Mouse (Mus musculus): Measurements from ENCODE around the gene Lrrn1. TPM values are rescaled to one million over a fixed set of nuclear protein-coding genes. Genes with fewer than 3 reads are reported as not detected.

Lrrn1 gene
- total and polyA plus RNA-seq, 2 experiments from 2014 or later: 0.04 to 0.27 TPM

- Histone ChIP-seq H3K4me1 (ENCODE audit: control insufficient read depth, insufficient read depth) (no peaks in the 10 kb centered on the region), H3K4me2 (ENCODE audit: low read depth, low read length) (no peak overlapping the region), H3K36me3 (replicated peaks; ENCODE audit: control insufficient read depth, insufficient read depth, low read length) (no peaks in the 10 kb centered on the region), H3K27me3 (ENCODE audit: control insufficient read depth, insufficient read depth, low read length) (no peaks in the 10 kb centered on the region), H3K9ac (replicated peaks; ENCODE audit: low read depth, low read length) (no peak overlapping the region), H3K9me3 (replicated peaks; ENCODE audit: control insufficient read depth, low read length) (no peaks in the 10 kb centered on the region), H3K27ac (ENCODE audit: low read depth) (no peak overlapping the region), H3K4me3 (ENCODE audit: low read depth, low read length) (no peak overlapping the region)
- no peak for ATAC-seq (ENCODE audit: insufficient read depth, low read depth)
- DNase-seq (ENCODE audit: low spot score): no peak
- WGBS: 67% methylated on average over 3 of the region's 3 CpGs
- TF ChIP-seq EP300 (IDR thresholded peaks at IDR 0.05; ENCODE audit: low read depth) (no peak), CTCF (IDR thresholded peaks at IDR 0.05; ENCODE audit: low read depth) (no peak)
These were observed 28.2 kb downstream of the Lrrn1 start for GRCm38 (mm10) chr6:107557806-107558205.

GRCm38 (mm10) chr6:107562255-107562654 lies 32.7 kb downstream of the Lrrn1 start:
- no peak for ATAC-seq (ENCODE audit: insufficient read depth, low read depth)
- Histone ChIP-seq H3K36me3 (replicated peaks; ENCODE audit: control insufficient read depth, insufficient read depth, low read length) (no peaks in the 10 kb centered on the region), H3K4me3 (ENCODE audit: low read depth, low read length) (no peak overlapping the region), H3K4me1 (ENCODE audit: control insufficient read depth, insufficient read depth) (no peaks in the 10 kb centered on the region), H3K9ac (replicated peaks; ENCODE audit: low read depth, low read length) (no peak overlapping the region), H3K9me3 (replicated peaks; ENCODE audit: control insufficient read depth, low read length) (no peaks in the 10 kb centered on the region), H3K4me2 (ENCODE audit: low read depth, low read length) (no peak overlapping the region), H3K27ac (ENCODE audit: low read depth) (no peak overlapping the region), H3K27me3 (ENCODE audit: control insufficient read depth, insufficient read depth, low read length) (no peaks in the 10 kb centered on the region)
- TF ChIP-seq CTCF (IDR thresholded peaks at IDR 0.05; ENCODE audit: low read depth) (no peak), EP300 (IDR thresholded peaks at IDR 0.05; ENCODE audit: low read depth) (no peak)
- DNase-seq (ENCODE audit: low spot score): no peak
- 88% methylated on average over 2 of the region's 2 CpGs for WGBS

GRCm38 (mm10) chr6:107566944-107567634 lies 37.5 kb downstream of the Lrrn1 start:
- ATAC-seq (ENCODE audit: insufficient read depth, low read depth) (no peak), DNase-seq (ENCODE audit: low spot score) (no peak)
- H3K36me3 ChIP-seq (replicated peaks; ENCODE audit: control insufficient read depth, insufficient read depth, low read length): no peaks in the 10 kb centered on the region
- H3K9ac ChIP-seq (replicated peaks; ENCODE audit: low read depth, low read length): no peak overlapping the region
- H3K9me3 ChIP-seq (replicated peaks; ENCODE audit: control insufficient read depth, low read length): no peaks in the 10 kb centered on the region
- no peak overlapping the region for H3K4me2 ChIP-seq (ENCODE audit: low read depth, low read length)
- no peak for TF ChIP-seq CTCF (IDR thresholded peaks at IDR 0.05; ENCODE audit: low read depth)
- TF ChIP-seq EP300 (IDR thresholded peaks at IDR 0.05; ENCODE audit: low read depth): no peak
- WGBS: 64% methylated on average over 12 of the region's 12 CpGs
- no peak overlapping the region for H3K4me3 ChIP-seq (ENCODE audit: low read depth, low read length)
- no peak overlapping the region for H3K27ac ChIP-seq (ENCODE audit: low read depth)
- H3K4me1 ChIP-seq (ENCODE audit: control insufficient read depth, insufficient read depth): no peaks in the 10 kb centered on the region
- no peaks in the 10 kb centered on the region for H3K27me3 ChIP-seq (ENCODE audit: control insufficient read depth, insufficient read depth, low read length)

GRCm38 (mm10) chr6:107574561-107574960 lies 45.0 kb downstream of the Lrrn1 start:
- Histone ChIP-seq H3K36me3 (replicated peaks; ENCODE audit: control insufficient read depth, insufficient read depth, low read length) (no peaks in the 10 kb centered on the region), H3K9ac (replicated peaks; ENCODE audit: low read depth, low read length) (no peak overlapping the region), H3K27me3 (ENCODE audit: control insufficient read depth, insufficient read depth, low read length) (no peaks in the 10 kb centered on the region), H3K9me3 (replicated peaks; ENCODE audit: control insufficient read depth, low read length) (no peaks in the 10 kb centered on the region), H3K4me2 (ENCODE audit: low read depth, low read length) (no peak overlapping the region), H3K4me1 (ENCODE audit: control insufficient read depth, insufficient read depth) (no peaks in the 10 kb centered on the region), H3K4me3 (ENCODE audit: low read depth, low read length) (no peak overlapping the region), H3K27ac (ENCODE audit: low read depth) (no peak overlapping the region)
- 78% methylated on average over 3 of the region's 3 CpGs for WGBS
- ATAC-seq (ENCODE audit: insufficient read depth, low read depth): no peak
- TF ChIP-seq CTCF (IDR thresholded peaks at IDR 0.05; ENCODE audit: low read depth): no peak
- TF ChIP-seq EP300 (IDR thresholded peaks at IDR 0.05; ENCODE audit: low read depth): no peak
- no peak for DNase-seq (ENCODE audit: low spot score)

GRCm38 (mm10) chr6:107575405-107575804 lies 45.8 kb downstream of the Lrrn1 start:
- H3K4me3 ChIP-seq (ENCODE audit: low read depth, low read length): no peak overlapping the region
- H3K4me1 ChIP-seq (ENCODE audit: control insufficient read depth, insufficient read depth): no peaks in the 10 kb centered on the region
- H3K36me3 ChIP-seq (replicated peaks; ENCODE audit: control insufficient read depth, insufficient read depth, low read length): no peaks in the 10 kb centered on the region
- no peak for DNase-seq (ENCODE audit: low spot score)
- no peaks in the 10 kb centered on the region for H3K9me3 ChIP-seq (replicated peaks; ENCODE audit: control insufficient read depth, low read length)
- TF ChIP-seq CTCF (IDR thresholded peaks at IDR 0.05; ENCODE audit: low read depth) (no peak), EP300 (IDR thresholded peaks at IDR 0.05; ENCODE audit: low read depth) (no peak)
- no peaks in the 10 kb centered on the region for H3K27me3 ChIP-seq (ENCODE audit: control insufficient read depth, insufficient read depth, low read length)
- H3K4me2 ChIP-seq (ENCODE audit: low read depth, low read length): no peak overlapping the region
- WGBS: 52% methylated on average over 3 of the region's 3 CpGs
- no peak overlapping the region for H3K9ac ChIP-seq (replicated peaks; ENCODE audit: low read depth, low read length)
- H3K27ac ChIP-seq (ENCODE audit: low read depth): no peak overlapping the region
- ATAC-seq (ENCODE audit: insufficient read depth, low read depth): no peak

GRCm38 (mm10) chr6:107577309-107577708 lies 47.7 kb downstream of the Lrrn1 start:
- DNase-seq (ENCODE audit: low spot score) (no peak), ATAC-seq (ENCODE audit: insufficient read depth, low read depth) (no peak)
- Histone ChIP-seq H3K27me3 (ENCODE audit: control insufficient read depth, insufficient read depth, low read length) (no peaks in the 10 kb centered on the region), H3K4me2 (ENCODE audit: low read depth, low read length) (no peak overlapping the region), H3K9ac (replicated peaks; ENCODE audit: low read depth, low read length) (no peak overlapping the region), H3K4me3 (ENCODE audit: low read depth, low read length) (no peak overlapping the region), H3K9me3 (replicated peaks; ENCODE audit: control insufficient read depth, low read length) (no peaks in the 10 kb centered on the region), H3K36me3 (replicated peaks; ENCODE audit: control insufficient read depth, insufficient read depth, low read length) (no peaks in the 10 kb centered on the region), H3K4me1 (ENCODE audit: control insufficient read depth, insufficient read depth) (no peaks in the 10 kb centered on the region), H3K27ac (ENCODE audit: low read depth) (no peak overlapping the region)
- 98% methylated on average over 8 of the region's 8 CpGs for WGBS
- TF ChIP-seq EP300 (IDR thresholded peaks at IDR 0.05; ENCODE audit: low read depth): no peak
- TF ChIP-seq CTCF (IDR thresholded peaks at IDR 0.05; ENCODE audit: low read depth): no peak

Measured in heart, postnatal 0 days (tissue).